Mouse (Mus musculus): ENCODE measurements around the gene Emc10.
A peak's percentile ranks its signal among the peaks of the same experiment; 100 is the strongest.

The Emc10 gene

GRCm38 (mm10) chr7:44495992-44496770 lies at the start of gene Emc10, which contains the start of gene Fam71e1:
Gene Emc10 (minus strand): TSS chr7:44496529.
Gene Fam71e1 (plus strand): TSS chr7:44496581.
- peak; percentile 97 for DNase-seq

GRCm38 (mm10) chr7:44543071-44543470 lies 46.7 kb upstream of the Emc10 start:
- no peak for DNase-seq

- DNase-seq: no peak
Measured at GRCm38 (mm10) chr7:44542555-44542954, 46.2 kb upstream of the Emc10 start.

- DNase-seq: no peak
Measured at GRCm38 (mm10) chr7:44538756-44539624, 42.7 kb upstream of the Emc10 start.

- DNase-seq: no peak
Measured at GRCm38 (mm10) chr7:44537496-44537895, 41.2 kb upstream of the Emc10 start.

GRCm38 (mm10) chr7:44537009-44537408 lies 40.7 kb upstream of the Emc10 start:
- DNase-seq: no peak

GRCm38 (mm10) chr7:44536590-44536968 lies 40.2 kb upstream of the Emc10 start:
- DNase-seq: peak; percentile 68

GRCm38 (mm10) chr7:44535657-44536589 lies 39.6 kb upstream of the Emc10 start:
- DNase-seq: no peak

- peak; percentile 32 for DNase-seq
Measured at GRCm38 (mm10) chr7:44534656-44535441, 38.5 kb upstream of the Emc10 start.

GRCm38 (mm10) chr7:44534242-44534641 lies 37.9 kb upstream of the Emc10 start:
- peak; percentile 29 for DNase-seq

- DNase-seq: no peak
Measured at GRCm38 (mm10) chr7:44533746-44534045, 37.4 kb upstream of the Emc10 start.

- no peak for DNase-seq
Measured at GRCm38 (mm10) chr7:44532918-44533745, 36.8 kb upstream of the Emc10 start.

- DNase-seq: no peak
Measured at GRCm38 (mm10) chr7:44531946-44532732, 35.8 kb upstream of the Emc10 start, which contains the start of gene Spib. Gene Spib (minus strand): TSS chr7:44532071.

GRCm38 (mm10) chr7:44531207-44531606 lies 34.9 kb upstream of the Emc10 start:
- DNase-seq: no peak

GRCm38 (mm10) chr7:44530507-44530906 lies 34.2 kb upstream of the Emc10 start:
- no peak for DNase-seq

- no peak for DNase-seq
Measured at GRCm38 (mm10) chr7:44529518-44529917, 33.2 kb upstream of the Emc10 start.

- DNase-seq: peak; percentile 83
Measured at GRCm38 (mm10) chr7:44527483-44528398, 31.4 kb upstream of the Emc10 start.

GRCm38 (mm10) chr7:44526414-44527154 lies 30.3 kb upstream of the Emc10 start:
- no peak for DNase-seq

All from lung, postnatal 10 days (tissue).